Mouse (Mus musculus) thymus, postnatal 25 days (tissue): ENCODE data around the gene Tuba8.

Experiments
- DNase-seq: peaks from one replicate; pipeline ENCODE4 v3.0.0; 2022

Tuba8 gene

DNA sequence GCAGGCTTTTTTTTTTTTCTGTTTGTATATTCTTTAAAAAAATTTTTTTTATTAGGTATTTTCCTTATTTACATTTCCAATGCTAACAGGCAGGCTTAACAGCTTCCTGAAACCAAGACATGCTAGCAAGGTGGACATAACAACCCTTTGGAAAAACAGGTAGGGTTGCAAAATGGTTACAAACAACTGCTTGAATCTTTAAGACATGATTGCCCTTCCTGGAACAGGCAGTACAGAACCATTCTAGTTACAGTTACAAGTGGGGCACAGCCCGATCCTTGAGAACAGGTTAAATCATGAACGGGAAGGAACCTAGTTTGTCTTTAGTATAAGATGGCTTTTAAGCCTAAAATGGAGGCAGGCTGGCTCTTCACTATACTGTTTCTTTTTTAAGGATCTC lies 25.9 kb downstream of the Tuba8 start:
- no peak for DNase-seq

DNA sequence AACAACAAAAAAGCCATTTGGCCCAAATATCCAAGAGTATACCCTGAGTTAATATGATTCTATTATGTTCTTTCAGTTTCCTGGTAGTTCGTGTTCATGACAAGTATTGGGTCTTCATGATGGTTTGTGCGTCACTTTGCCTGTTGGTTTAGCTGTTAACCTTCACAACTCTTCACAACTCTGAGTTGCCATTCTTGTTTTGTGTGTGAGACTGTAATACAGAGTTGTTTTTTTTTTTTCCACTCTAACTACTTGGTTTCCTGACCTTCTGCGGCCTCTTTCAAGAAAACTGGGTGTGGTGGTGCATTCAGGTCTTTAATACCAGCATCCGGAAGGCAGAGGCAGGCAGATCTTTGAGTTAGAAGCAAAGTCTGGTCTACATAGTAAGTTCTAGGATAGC lies 27.7 kb downstream of the Tuba8 start:
- DNase-seq = no peak

DNA sequence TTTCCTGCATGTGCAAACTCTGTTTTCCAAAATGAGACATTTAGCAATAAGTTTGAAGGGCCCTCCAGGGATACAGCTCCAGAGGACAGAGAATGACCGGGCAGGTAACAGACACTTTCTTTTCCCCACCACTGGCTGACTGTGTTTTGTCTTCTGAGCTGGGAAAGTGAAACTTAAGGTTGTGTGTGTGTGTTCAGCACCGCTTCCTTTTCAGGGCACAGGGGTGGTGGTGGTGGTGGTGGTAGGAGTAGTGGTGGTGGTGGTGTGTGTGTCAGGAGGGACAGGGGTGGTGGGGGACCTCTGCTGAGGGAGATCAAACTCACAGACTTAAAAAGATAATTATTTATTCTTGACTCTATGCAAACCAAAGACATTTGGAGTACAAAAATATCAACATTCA lies 31.3 kb downstream of the Tuba8 start:
- DNase-seq = no peak

DNA sequence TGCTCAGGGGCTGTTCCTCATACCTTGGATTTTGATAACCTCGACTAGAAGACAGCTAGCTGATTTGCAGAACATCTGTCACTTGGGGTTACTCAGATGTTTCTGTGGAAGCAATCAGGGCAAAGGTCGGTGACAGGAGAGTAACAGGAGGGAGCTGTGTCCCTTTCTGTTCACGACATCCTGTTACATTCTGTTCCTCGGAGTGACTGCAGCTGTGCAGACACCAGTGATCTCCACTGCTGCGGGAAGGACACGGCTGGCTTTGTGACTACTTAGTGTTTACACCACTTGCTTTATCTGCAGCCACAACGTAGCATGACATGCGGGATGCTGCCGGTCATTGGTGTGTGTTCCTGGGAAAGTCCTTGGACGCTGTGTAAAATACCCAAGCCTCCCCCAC lies 32.7 kb downstream of the Tuba8 start:
- peak; percentile 62 for DNase-seq

DNA sequence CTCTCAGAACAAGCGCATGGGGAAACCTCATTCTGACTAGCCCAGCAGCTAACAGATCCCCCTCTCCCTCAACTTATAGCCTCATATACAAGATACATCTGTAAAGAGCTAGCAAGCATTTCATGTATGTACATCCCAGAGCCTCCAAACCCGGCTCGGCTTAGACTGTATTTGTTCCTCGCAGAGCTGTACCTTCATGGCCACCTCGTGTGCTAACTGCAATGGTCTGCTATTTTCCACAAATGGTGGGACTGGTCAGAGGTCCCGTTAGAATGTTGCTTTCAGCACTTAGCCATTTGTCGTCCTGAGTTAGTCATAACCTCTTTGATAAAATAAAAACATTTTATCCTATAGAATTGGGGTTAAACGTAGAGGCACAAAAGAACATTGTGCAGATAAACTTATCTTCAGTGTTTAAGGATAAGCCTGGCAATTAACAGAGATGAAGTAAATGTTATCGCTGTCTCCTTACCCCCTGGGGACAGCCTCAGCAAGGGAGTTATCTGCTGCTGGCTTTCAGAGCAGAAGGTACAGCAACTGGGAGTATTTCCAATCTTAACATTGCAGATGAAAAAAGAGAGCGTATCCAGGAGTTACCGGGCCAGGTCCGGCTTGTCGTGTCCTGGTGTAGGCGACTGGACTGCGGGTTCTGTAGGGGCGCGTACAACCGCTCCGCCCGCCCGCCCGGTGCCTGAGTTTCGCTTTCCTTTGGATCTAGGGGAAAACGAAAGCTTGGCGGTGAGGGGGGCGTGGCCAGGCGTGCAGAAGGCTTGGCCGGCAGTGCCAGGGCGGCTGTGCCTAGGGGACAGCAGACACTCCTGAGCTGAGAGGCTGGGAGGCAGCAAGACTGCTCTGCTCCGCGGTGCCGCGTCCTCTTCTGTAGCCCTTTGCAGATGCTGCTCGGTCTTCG lies 34.9 kb downstream of the Tuba8 start, which contains the start of gene Usp18:
Gene Usp18 (plus strand): TSS at position 780 of the 910 bp plus-strand sequence.
- DNase-seq = peak; percentile 92

DNA sequence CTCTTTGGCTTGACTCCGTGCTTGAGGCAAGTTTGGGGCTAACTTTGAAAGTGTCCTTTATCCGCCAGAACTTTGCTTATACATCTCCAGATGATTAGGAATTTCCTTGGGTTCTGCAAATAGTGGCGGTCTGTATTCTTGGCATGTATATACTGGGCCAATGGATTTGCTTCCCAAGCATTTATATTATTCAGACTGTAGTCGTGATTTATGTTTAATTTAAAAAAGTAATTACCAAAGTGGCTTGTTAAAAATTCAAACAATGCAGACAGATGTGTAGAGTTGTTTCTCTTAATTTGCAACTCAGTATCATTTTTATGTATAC lies 35.5 kb downstream of the Tuba8 start:
- DNase-seq = no peak

DNA sequence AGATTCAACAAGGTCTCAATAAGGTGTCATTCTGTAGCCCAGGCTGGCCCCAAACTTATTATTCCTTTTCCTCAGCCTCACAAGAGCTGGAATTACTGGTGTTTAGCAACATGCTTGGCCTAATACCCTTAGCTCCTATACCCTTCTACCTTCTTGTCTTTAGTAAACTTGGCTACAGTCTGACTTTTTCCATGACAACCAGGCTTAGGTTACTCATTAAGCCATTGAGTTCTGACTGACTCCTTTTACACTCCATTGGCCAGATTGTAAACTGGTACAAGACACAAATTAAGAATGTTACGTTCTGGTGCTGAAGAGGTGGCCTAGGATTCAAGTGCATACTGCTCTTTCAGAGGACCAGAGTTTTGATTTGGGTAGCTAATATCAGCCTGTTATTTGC lies 39.9 kb downstream of the Tuba8 start:
- DNase-seq = no peak

DNA sequence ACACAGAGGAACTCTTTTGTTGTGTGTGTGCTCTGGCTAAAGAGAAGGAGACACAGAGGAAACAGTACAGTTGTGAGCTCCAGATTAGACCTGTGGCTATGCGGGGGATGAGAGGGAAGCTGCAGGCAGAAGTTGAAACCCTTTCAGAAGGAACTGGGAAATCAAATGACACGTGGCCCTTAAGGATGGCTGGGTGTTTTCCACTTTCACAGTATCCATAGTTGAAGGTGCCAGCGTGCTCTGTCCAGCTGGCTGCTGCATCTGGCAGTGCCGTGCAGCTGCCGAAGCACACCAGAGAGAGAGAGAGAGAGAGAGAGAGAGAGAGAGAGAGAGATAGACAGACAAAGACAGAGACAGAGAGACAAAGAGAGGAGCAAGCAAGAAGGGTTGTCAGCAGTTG lies 40.8 kb downstream of the Tuba8 start:
- DNase-seq = no peak

DNA sequence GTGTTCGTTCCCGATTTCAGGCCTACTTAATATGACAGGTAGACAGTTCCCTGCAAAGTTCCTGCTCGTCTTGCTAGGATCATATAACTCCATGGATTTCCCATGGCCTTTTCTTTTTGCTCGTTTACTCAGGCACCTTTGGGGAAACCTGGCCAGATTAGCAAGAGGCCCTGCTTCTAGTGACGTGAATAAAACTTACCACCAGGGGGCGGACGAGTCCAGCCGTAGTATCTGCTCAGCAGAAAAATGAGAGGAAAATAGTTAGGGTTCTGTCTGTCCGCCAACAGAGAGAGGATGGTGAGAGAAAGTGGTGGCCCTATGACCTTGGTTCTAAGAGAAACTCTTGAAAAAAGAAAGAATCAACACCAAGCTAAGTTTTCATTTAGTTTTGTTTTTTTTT lies 50.1 kb downstream of the Tuba8 start:
- DNase-seq = peak; percentile 80

DNA sequence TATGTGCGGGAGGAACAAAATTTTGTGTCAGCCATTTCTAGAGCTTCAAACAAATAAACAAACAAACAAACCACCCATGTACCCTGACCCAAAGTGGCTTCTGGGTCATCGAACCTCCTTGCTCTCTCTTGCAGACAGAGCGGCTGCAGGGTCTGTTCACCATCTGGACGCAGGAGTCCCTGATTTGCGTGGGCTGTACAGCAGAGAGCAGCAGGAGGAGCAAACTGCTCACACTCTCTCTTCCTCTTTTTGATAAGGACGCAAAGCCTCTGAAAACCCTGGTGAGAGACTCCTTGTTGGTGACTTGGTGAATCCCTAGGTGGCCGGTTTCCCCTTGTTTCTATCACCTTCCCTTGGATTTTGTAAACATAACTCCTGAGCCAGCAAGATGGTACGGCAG lies 50.7 kb downstream of the Tuba8 start:
- DNase-seq = no peak

DNA sequence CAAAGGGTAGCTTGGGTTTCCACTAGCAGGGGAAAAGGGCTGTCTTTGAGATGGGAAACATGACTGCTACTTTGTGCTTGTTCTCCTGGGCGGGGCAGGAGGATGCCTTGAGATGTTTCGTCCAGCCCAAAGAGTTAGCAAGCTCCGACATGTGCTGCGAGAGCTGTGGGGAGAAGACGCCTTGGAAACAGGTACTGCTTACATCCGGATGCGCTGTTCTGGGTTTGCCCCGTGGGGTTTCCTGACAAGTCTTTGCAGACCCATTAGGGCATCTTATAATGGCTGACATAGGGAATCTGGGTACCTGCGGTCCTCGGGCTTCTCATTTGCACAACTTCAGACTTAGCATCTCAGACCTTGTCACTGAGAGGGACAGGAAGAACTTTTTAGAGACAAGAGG lies 51.5 kb downstream of the Tuba8 start:
- no peak for DNase-seq

DNA sequence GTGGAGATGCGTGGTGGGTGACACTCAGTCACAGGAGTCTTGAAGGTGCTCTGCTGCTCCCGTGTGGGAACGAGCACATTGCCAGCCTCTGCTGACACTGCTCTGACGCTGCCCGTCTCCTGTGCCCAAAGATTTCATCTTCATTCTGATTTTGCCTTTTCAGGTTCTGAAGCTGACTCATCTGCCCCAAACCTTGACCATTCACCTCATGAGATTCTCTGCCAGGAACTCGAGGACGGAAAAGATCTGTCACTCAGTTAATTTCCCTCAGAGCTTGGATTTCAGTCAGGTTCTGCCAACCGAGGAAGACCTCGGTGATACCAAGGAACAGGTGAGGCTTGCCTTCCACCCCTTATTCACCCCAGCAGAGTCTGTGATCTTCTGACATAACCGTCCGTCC lies 52.0 kb downstream of the Tuba8 start:
- no peak for DNase-seq

DNA sequence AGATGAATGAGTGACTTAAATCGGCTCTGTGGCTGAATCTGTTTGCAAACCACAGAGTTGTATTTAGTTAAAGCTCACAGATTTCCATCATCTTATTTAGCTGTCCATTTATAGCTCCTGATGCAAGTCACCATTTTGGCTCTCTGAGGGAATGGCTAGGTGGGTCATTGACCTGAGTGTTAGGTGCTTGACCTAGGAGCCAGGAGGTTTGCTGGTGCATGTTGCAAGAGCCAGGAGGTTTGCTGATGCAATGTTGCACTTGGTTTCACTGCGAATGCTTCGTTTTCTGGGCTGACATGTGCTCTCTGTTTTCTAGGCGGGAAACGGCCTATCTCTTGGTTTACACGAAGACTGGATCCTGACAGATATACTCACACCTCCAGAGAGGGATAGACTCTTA lies 59.7 kb downstream of the Tuba8 start:
- no peak for DNase-seq

DNA sequence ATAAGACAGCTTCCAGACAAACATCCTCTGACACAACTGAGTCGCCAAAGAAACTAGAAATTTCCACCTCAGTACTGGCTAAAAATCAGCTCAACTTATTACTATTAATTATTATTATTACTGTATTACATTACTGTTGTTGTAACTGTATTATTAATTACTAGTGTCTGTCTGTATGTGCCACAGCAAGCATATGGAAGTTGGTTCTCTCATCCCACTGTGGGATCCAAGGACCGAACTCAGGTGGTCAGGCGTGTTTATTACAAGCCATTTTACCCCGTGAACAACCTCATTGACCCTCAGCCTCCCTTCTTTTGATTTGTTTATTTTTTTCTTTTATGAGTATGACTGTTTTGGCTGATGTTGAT lies 61.2 kb downstream of the Tuba8 start:
- no peak for DNase-seq

DNA sequence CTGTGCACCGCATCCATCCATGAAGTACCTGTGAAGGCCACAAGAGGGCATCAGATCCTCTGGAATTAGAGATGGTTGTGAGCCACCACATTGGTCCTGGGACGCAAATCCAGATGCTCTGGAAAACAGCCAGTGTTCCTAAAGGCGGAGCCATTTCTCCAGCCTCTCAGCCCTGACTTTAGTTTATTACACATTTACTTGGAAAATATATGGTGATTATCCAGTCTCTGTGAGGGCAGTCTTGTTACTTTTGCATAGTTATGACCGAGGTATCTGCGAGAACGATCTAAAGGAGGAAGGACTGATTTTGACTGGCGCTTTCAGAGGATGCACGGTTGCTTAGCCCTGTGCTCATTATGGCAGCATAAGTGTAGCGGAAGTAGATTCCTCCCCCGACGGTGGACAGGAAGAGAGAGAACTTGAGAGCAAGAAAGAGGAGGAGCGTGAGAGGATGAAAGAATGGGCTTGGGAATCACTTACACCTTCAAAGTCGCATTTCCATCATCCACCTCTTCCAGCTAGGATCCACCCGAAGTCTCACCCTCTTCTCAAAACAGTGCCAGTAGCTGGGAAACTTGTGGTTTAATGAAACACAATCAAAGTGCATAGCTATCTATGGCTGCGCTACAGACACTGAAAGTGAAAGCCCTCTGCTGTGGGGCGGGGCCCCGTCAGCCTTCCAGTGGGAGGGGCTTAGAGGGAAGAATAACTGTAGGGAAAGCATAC lies 61.7 kb downstream of the Tuba8 start:
- peak; percentile 85 for DNase-seq

DNA sequence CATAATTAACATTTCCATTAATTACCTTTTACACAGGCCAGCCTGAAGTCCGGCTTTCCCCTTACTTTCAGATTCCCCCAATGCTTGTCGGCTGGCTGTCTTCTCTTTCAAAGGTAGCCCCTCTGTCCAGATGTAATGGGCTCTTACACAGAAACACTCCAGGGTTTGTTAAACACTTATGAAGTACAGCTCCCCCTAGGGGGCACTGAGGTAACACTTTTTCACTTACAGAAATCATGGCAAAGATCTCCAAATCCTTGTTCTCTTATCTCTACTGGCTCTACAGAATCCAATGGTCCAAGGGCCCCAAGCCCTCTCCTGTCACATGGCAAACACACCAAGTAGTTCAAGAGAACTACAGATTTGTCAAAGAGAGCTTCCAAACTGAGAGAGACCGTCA lies 63.9 kb downstream of the Tuba8 start:
- peak; percentile 54 for DNase-seq
